Mouse (Mus musculus): ENCODE measurements at regions not wholly inside any gene's neighbourhood (a gene's known extent, or its start where the extent isn't known, plus 50 kb on each side); places are given as distances from the start of the nearest gene placed in this dataset.

DNA sequence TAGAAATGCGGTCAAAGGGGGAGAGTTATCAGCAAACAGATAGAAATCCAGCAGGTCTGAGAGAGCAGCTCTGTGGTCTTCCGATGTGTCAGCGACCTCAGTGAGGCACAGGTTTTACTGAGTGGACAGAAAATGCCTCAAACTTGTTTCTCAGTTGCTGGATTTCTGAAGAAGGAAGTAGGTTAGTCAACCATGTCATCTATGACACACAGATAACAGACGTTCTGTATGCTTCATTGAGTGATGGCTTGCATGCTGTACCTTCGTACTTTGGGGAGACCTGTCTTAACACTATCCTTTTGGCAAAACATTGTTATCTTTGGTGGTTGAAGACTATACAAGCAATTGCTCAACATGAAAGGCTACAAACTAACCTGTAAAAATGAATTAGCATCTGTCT lies 59.3 kb upstream of the Rgs1 start:
- no peak for TF ChIP-seq POLR2A (IDR thresholded peaks at IDR 0.05; ENCODE audit: borderline replicate concordance, extremely low read depth, insufficient read depth, insufficient read length)
- Histone ChIP-seq H3K27me3 (ENCODE audit: control insufficient read depth, insufficient read depth, low read length) (no peaks in the 10 kb centered on the region), H3K4me2 (replicated peaks; ENCODE audit: low read depth, low read length, severe bottlenecking) (no peak overlapping the region), H3K4me1 (ENCODE audit: control insufficient read depth, insufficient read depth, low read length) (no peaks in the 10 kb centered on the region), H3K9ac (ENCODE audit: low read depth, low read length, severe bottlenecking) (no peak overlapping the region), H3K36me3 (ENCODE audit: control insufficient read depth, insufficient read depth, low read length) (no peaks in the 10 kb centered on the region), H3K27ac (replicated peaks; ENCODE audit: low read depth, low read length) (no peak overlapping the region), H3K4me3 (replicated peaks; ENCODE audit: low read length) (no peak overlapping the region), H3K9me3 (ENCODE audit: control insufficient read depth, low read length) (no peaks in the 10 kb centered on the region)
- no peak for ATAC-seq (ENCODE audit: low FRiP score, low read depth)
- WGBS: 93% methylated on average over 5 of the region's 5 CpGs
- DNase-seq (ENCODE audit: low spot score): no peak

DNA sequence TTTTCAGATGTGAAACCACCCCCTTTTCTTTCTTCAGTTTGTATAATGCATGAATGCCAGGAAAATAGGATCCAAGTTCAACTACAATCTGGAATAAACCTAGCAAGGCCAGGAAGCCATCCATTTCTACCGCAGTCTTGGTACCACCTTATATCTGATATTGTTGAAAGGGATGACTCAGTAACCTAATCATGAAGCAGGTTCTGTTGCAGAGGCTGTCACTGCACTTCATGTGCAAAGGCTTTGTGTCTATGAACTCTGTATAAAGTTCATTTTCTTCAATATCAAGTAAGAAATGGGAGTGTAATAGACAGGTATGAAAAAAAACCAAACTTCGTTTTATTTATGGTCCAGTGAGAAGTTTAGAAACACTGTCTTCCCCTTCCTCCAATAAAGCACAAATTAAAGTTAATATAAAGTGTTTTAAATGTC lies 58.8 kb upstream of the Rgs1 start:
- Histone ChIP-seq H3K27ac (replicated peaks; ENCODE audit: low read depth, low read length) (no peak overlapping the region), H3K36me3 (ENCODE audit: control insufficient read depth, insufficient read depth, low read length) (no peaks in the 10 kb centered on the region), H3K4me2 (replicated peaks; ENCODE audit: low read depth, low read length, severe bottlenecking) (no peak overlapping the region), H3K4me3 (replicated peaks; ENCODE audit: low read length) (no peak overlapping the region), H3K4me1 (ENCODE audit: control insufficient read depth, insufficient read depth, low read length) (no peaks in the 10 kb centered on the region), H3K9ac (ENCODE audit: low read depth, low read length, severe bottlenecking) (no peak overlapping the region), H3K27me3 (ENCODE audit: control insufficient read depth, insufficient read depth, low read length) (no peaks in the 10 kb centered on the region), H3K9me3 (ENCODE audit: control insufficient read depth, low read length) (no peaks in the 10 kb centered on the region)
- 90% methylated on average over 2 of the region's 2 CpGs for WGBS
- no peak for TF ChIP-seq POLR2A (IDR thresholded peaks at IDR 0.05; ENCODE audit: borderline replicate concordance, extremely low read depth, insufficient read depth, insufficient read length)
- ATAC-seq (ENCODE audit: low FRiP score, low read depth) (no peak), DNase-seq (ENCODE audit: low spot score) (no peak)

DNA sequence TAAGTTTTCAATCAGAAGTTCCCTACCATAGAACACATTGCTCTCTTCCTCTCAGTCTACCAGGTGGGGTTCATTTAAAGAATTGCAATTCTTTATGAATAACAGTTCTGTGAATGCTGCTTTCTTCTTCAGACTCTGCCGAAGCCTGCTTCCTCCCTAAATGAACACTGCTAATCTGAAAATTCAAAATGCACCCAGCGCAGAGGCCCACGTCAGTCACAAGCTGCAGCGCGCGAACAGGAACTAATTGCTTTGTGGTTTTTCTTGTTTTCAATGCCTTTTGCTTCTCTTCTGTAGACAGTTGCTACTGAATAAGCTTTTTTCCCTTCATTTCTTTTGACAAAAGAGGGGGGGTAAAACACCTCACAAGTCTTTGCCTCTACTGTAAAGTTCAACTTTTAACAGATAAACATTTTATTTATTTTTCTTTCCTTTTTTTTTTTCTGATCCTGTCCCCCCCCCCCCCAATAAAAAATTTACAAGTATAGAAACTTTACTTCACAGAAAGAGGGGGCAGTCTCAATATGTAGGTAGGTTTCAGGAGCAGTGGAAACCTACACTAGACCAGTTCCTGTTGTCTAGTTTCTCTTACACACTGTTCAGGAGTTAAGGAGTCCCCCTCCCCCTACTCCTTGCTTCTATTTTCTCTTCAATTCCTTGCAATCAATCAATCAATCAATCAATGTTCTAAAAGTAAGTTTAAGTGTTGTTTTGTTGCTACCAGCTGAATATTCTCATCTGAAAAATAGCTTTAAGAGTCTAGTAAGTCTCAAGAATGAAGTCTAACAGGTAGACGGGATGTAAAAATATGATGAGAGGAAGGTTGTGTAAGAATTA lies 58.2 kb upstream of the Rgs1 start:
- 63% methylated on average over 7 of the region's 7 CpGs for WGBS
- no peak for TF ChIP-seq POLR2A (IDR thresholded peaks at IDR 0.05; ENCODE audit: borderline replicate concordance, extremely low read depth, insufficient read depth, insufficient read length)
- peak; percentile 3 for DNase-seq (ENCODE audit: low spot score)

DNA sequence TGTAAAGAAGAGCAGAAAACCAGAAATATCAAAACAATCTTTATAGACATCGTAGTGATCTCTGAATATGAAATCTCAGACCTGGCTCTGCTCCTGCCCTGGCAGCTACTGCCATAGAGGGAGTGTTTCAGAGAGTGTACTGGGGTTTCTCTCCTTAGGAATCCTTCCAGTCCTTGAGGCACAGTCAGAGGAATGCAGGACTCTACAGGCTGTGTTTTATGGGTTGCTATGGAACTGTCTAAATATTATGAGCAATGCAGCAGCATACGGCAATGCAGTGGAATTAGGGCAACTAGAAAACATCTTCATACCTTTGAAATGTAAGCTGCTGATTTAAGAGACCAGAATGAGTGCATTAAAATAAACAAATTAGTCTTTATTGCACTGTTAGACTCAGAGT lies 57.2 kb upstream of the Rgs1 start:
- no peak for TF ChIP-seq POLR2A (IDR thresholded peaks at IDR 0.05; ENCODE audit: borderline replicate concordance, extremely low read depth, insufficient read depth, insufficient read length)
- Histone ChIP-seq H3K4me2 (replicated peaks; ENCODE audit: low read depth, low read length, severe bottlenecking) (no peak overlapping the region), H3K4me1 (ENCODE audit: control insufficient read depth, insufficient read depth, low read length) (no peaks in the 10 kb centered on the region)

More for the DNA sequence above, 58.2 kb upstream of the Rgs1 start:
- Histone ChIP-seq H3K9ac (ENCODE audit: low read depth, low read length, severe bottlenecking) (no peak overlapping the region), H3K4me2 (replicated peaks; ENCODE audit: low read depth, low read length, severe bottlenecking) (no peak overlapping the region), H3K4me1 (ENCODE audit: control insufficient read depth, insufficient read depth, low read length) (no peaks in the 10 kb centered on the region), H3K36me3 (ENCODE audit: control insufficient read depth, insufficient read depth, low read length) (no peaks in the 10 kb centered on the region), H3K27ac (replicated peaks; ENCODE audit: low read depth, low read length) (no peak overlapping the region), H3K9me3 (ENCODE audit: control insufficient read depth, low read length) (no peaks in the 10 kb centered on the region), H3K27me3 (ENCODE audit: control insufficient read depth, insufficient read depth, low read length) (no peaks in the 10 kb centered on the region), H3K4me3 (replicated peaks; ENCODE audit: low read length) (no peak overlapping the region)
- no peak for ATAC-seq (ENCODE audit: low FRiP score, low read depth)

DNA sequence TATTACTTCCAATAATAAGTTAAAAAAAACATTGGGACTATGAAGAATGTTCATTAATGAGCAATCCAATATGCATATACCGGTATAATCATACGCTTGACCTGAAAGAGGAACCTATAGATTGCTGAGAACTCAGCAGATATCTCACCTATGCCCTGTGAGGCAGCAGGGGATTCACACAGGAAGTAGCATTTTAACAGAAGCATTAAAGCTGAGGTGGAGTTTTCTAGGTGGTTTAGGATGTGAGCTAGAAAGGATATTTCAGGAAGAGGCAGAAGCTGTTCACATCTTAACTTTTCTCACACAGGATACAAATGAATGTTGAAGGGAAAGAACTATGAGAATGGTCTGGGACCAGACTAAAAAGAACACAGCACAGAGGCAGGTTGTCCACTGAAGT lies 51.6 kb upstream of the Rgs1 start:
- H3K27me3 ChIP-seq (ENCODE audit: control insufficient read depth, insufficient read depth, low read length): no peaks in the 10 kb centered on the region
- H3K9me3 ChIP-seq (ENCODE audit: control insufficient read depth, low read length): no peaks in the 10 kb centered on the region
- H3K9ac ChIP-seq (ENCODE audit: low read depth, low read length, severe bottlenecking): no peak overlapping the region
- no peak for ATAC-seq (ENCODE audit: low FRiP score, low read depth)
- no peak overlapping the region for H3K27ac ChIP-seq (replicated peaks; ENCODE audit: low read depth, low read length)
- no peak overlapping the region for H3K4me2 ChIP-seq (replicated peaks; ENCODE audit: low read depth, low read length, severe bottlenecking)
- H3K4me1 ChIP-seq (ENCODE audit: control insufficient read depth, insufficient read depth, low read length): no peaks in the 10 kb centered on the region
- no peak for TF ChIP-seq POLR2A (IDR thresholded peaks at IDR 0.05; ENCODE audit: borderline replicate concordance, extremely low read depth, insufficient read depth, insufficient read length)
- no peaks in the 10 kb centered on the region for H3K36me3 ChIP-seq (ENCODE audit: control insufficient read depth, insufficient read depth, low read length)
- no peak for DNase-seq (ENCODE audit: low spot score)
- 71% methylated on average over 2 of the region's 2 CpGs for WGBS
- H3K4me3 ChIP-seq (replicated peaks; ENCODE audit: low read length): no peak overlapping the region

More for the DNA sequence above, 57.2 kb upstream of the Rgs1 start:
- H3K36me3 ChIP-seq (ENCODE audit: control insufficient read depth, insufficient read depth, low read length): no peaks in the 10 kb centered on the region
- WGBS: 31% methylated on average over 2 of the region's 2 CpGs
- no peak overlapping the region for H3K9ac ChIP-seq (ENCODE audit: low read depth, low read length, severe bottlenecking)
- ATAC-seq (ENCODE audit: low FRiP score, low read depth) (peak; percentile 85), DNase-seq (ENCODE audit: low spot score) (peak; percentile 59)
- no peak overlapping the region for H3K27ac ChIP-seq (replicated peaks; ENCODE audit: low read depth, low read length)
- H3K27me3 ChIP-seq (ENCODE audit: control insufficient read depth, insufficient read depth, low read length): no peaks in the 10 kb centered on the region
- H3K4me3 ChIP-seq (replicated peaks; ENCODE audit: low read length): no peak overlapping the region
- no peaks in the 10 kb centered on the region for H3K9me3 ChIP-seq (ENCODE audit: control insufficient read depth, low read length)

Measured in limb, embryonic 14.5 days (tissue).